Mouse (Mus musculus) stomach, embryonic 16.5 days (tissue): ENCODE measurements at regions not wholly inside any gene's neighbourhood (a gene's known extent, or its start where the extent isn't known, plus 50 kb on each side); places are given as distances from the start of the nearest gene placed in this dataset.
"Not testable (repeated sequence)": the region's sequence is repeated elsewhere in the genome, so short reads cannot be mapped to it uniquely, and the experiment has no call there.

Experiments
- ATAC-seq: fragments of 200-750 bp; cut with Nextera tagmentation; 2 replicates; pipeline ENCODE4 v1.8.0; 2017; ENCODE audit warnings: moderate number of reproducible peaks, moderate TSS enrichment; ENCODE audit not compliant: insufficient read depth, low FRiP score
- H3K27ac ChIP-seq: fragments of 300-500 bp; sonication (generic); 2 replicates; pipeline ENCODE4 v1.5.1; 2014; ENCODE audit warnings: low read length
- H3K27me3 ChIP-seq: fragments of 300-500 bp; sonication (generic); 2 replicates; pipeline ENCODE4 v1.6.1; 2014; ENCODE audit warnings: low read length, control low read depth, mixed read lengths; ENCODE audit not compliant: control insufficient read depth, insufficient read depth
- H3K36me3 ChIP-seq: fragments of 300-500 bp; sonication (generic); 2 replicates; pipeline ENCODE4 v1.6.1; 2014; ENCODE audit warnings: low read length; ENCODE audit not compliant: control insufficient read depth, insufficient read depth
- H3K4me1 ChIP-seq: fragments of 300-500 bp; sonication (generic); 2 replicates; pipeline ENCODE4 v1.6.1; 2014; ENCODE audit warnings: low read length, control low read depth, mixed read lengths; ENCODE audit not compliant: control insufficient read depth, insufficient read depth
- H3K4me2 ChIP-seq: fragments of 300-500 bp; sonication (generic); 2 replicates; pipeline ENCODE4 v1.6.1; 2014; ENCODE audit warnings: low read depth, low read length, mixed read lengths
- H3K4me3 ChIP-seq: fragments of 300-500 bp; sonication (generic); replicated peaks from 2 replicates; pipeline ENCODE4 v1.5.1; 2014; ENCODE audit warnings: mild to moderate bottlenecking, low read length
- H3K9ac ChIP-seq: fragments of 300-500 bp; sonication (generic); 2 replicates; pipeline ENCODE4 v1.6.1; 2014; ENCODE audit warnings: low read length
- H3K9me3 ChIP-seq: fragments of 300-500 bp; sonication (generic); replicated peaks from 2 replicates; pipeline ENCODE4 v1.6.1; 2016; ENCODE audit warnings: low read length, control low read depth; ENCODE audit not compliant: control insufficient read depth
- WGBS: fragments of 180-500 bp; shearing (Covaris S2); extraction: QIAGEN DNeasy Blood & Tissue Kit; methylation state at CpG from one replicate; pipeline ENCODE4 v1.1.7; 2014; 5-methylcytosine and 5-hydroxymethylcytosine counted together

GRCm38 (mm10) chr2:84066785-84067526 lies 76.6 kb downstream of the Gm13691 start:
- Histone ChIP-seq H3K36me3 (no peaks in the 10 kb centered on the region), H3K4me1 (no peaks in the 10 kb centered on the region), H3K4me2 (no peak overlapping the region), H3K27ac (no peak overlapping the region), H3K4me3 (no peak overlapping the region), H3K9ac (no peak overlapping the region), H3K27me3 (no peaks in the 10 kb centered on the region), H3K9me3 (no peaks in the 10 kb centered on the region)
- no peak for ATAC-seq
- WGBS, result 82% methylated on average over 6 of the region's 6 CpGs

- no peaks in the 10 kb centered on the region for H3K4me1 ChIP-seq
- no peak overlapping the region for H3K4me2 ChIP-seq
- no peak overlapping the region for H3K27ac ChIP-seq
- WGBS, result 62% methylated on average over 4 of the region's 4 CpGs
- H3K27me3 ChIP-seq, result no peaks in the 10 kb centered on the region
- H3K36me3 ChIP-seq, result no peaks in the 10 kb centered on the region
- no peaks in the 10 kb centered on the region for H3K9me3 ChIP-seq
- ATAC-seq, result no peak
- H3K9ac ChIP-seq, result no peak overlapping the region
- H3K4me3 ChIP-seq, result no peak overlapping the region
These were observed 78.3 kb downstream of the Gm13691 start for GRCm38 (mm10) chr2:84068617-84069016.

- H3K27me3 ChIP-seq, ATAC-seq, H3K9me3 ChIP-seq, H3K9ac ChIP-seq, H3K4me2 ChIP-seq, H3K36me3 ChIP-seq, H3K27ac ChIP-seq, H3K4me1 ChIP-seq, H3K4me3 ChIP-seq: not testable (repeated sequence)
- WGBS, result 65% methylated on average over 1 of the region's 1 CpGs
These were observed 79.1 kb downstream of the Gm13691 start for GRCm38 (mm10) chr2:84069411-84069810.

- Histone ChIP-seq H3K9me3 (no peaks in the 10 kb centered on the region), H3K4me2 (no peak overlapping the region), H3K4me1 (no peaks in the 10 kb centered on the region), H3K27ac (no peak overlapping the region), H3K9ac (no peak overlapping the region), H3K36me3 (no peaks in the 10 kb centered on the region), H3K27me3 (no peaks in the 10 kb centered on the region), H3K4me3 (no peak overlapping the region)
- 53% methylated on average over 8 of the region's 8 CpGs for WGBS
- no peak for ATAC-seq
These were observed 82.7 kb downstream of the Gm13691 start for GRCm38 (mm10) chr2:84072881-84073583.

- Histone ChIP-seq H3K4me3 (no peak overlapping the region), H3K27ac (no peak overlapping the region), H3K36me3 (no peaks in the 10 kb centered on the region), H3K9ac (no peak overlapping the region), H3K9me3 (no peaks in the 10 kb centered on the region), H3K4me1 (0 out of 2 replicates have a peak, but pooled peaks cover 3% of the 10 kb centered on the region), H3K27me3 (no peaks in the 10 kb centered on the region), H3K4me2 (no peak overlapping the region)
- ATAC-seq, result no peak
- WGBS, result 84% methylated on average over 3 of the region's 3 CpGs
These were observed 85.6 kb downstream of the Gm13691 start for GRCm38 (mm10) chr2:84075944-84076343.

- no peak for ATAC-seq
- Histone ChIP-seq H3K9me3 (no peaks in the 10 kb centered on the region), H3K27me3 (no peaks in the 10 kb centered on the region), H3K4me1 (0 out of 2 replicates have a peak, but pooled peaks cover 3% of the 10 kb centered on the region), H3K4me3 (no peak overlapping the region), H3K9ac (no peak overlapping the region), H3K27ac (no peak overlapping the region), H3K36me3 (no peaks in the 10 kb centered on the region), H3K4me2 (no peak overlapping the region)
- 31% methylated on average over 8 of the region's 8 CpGs for WGBS
These were observed 88.9 kb downstream of the Gm13691 start for GRCm38 (mm10) chr2:84079284-84079683.

GRCm38 (mm10) chr2:84080228-84080627 lies 89.9 kb downstream of the Gm13691 start:
- H3K4me3 ChIP-seq, result no peak overlapping the region
- H3K27me3 ChIP-seq, result no peaks in the 10 kb centered on the region
- no peaks in the 10 kb centered on the region for H3K9me3 ChIP-seq
- H3K4me2 ChIP-seq, result no peak overlapping the region
- no peaks in the 10 kb centered on the region for H3K36me3 ChIP-seq
- no peak for ATAC-seq
- H3K27ac ChIP-seq, result no peak overlapping the region
- 13% methylated on average over 3 of the region's 3 CpGs for WGBS
- 0 out of 2 replicates have a peak, but pooled peaks cover 3% of the 10 kb centered on the region for H3K4me1 ChIP-seq
- H3K9ac ChIP-seq, result no peak overlapping the region

- ATAC-seq, result no peak
- 71% methylated on average over 1 of the region's 1 CpGs for WGBS
These were observed 104.4 kb downstream of the Gm13691 start for GRCm38 (mm10) chr2:84094751-84095150.

GRCm38 (mm10) chr2:84098746-84099145 lies 108.4 kb downstream of the Gm13691 start:
- H3K9ac ChIP-seq, result no peak overlapping the region
- no peaks in the 10 kb centered on the region for H3K4me1 ChIP-seq
- 71% methylated on average over 4 of the region's 4 CpGs for WGBS
- no peaks in the 10 kb centered on the region for H3K27me3 ChIP-seq
- H3K27ac ChIP-seq, result no peak overlapping the region
- no peak for ATAC-seq
- H3K4me3 ChIP-seq, result no peak overlapping the region
- H3K4me2 ChIP-seq, result no peak overlapping the region
- no peaks in the 10 kb centered on the region for H3K36me3 ChIP-seq
- H3K9me3 ChIP-seq, result no peaks in the 10 kb centered on the region

More at GRCm38 (mm10) chr2:84094751-84095150, 104.4 kb downstream of the Gm13691 start:
- Histone ChIP-seq H3K27ac (no peak overlapping the region), H3K36me3 (no peaks in the 10 kb centered on the region), H3K9me3 (no peaks in the 10 kb centered on the region), H3K4me3 (no peak overlapping the region), H3K4me2 (no peak overlapping the region), H3K27me3 (no peaks in the 10 kb centered on the region), H3K9ac (no peak overlapping the region), H3K4me1 (no peaks in the 10 kb centered on the region)
